Mouse (Mus musculus) lung, adult 2 months (tissue): Measurements from ENCODE around the gene Gkn3.

Experiments used
- CTCF ChIP-seq: fragments of 200-500 bp; IDR thresholded peaks from 2 replicates; pipeline ENCODE4 v1.5.1; 2011; ENCODE audit warnings: mild to moderate bottlenecking, low read length, control low read depth; ENCODE audit not compliant: insufficient read depth
- POLR2A ChIP-seq: fragments of 200-500 bp; IDR thresholded peaks from 2 replicates; pipeline ENCODE4 v1.6.1; 2011; ENCODE audit warnings: low read depth, mild to moderate bottlenecking, control low read depth, low read length, borderline replicate concordance; ENCODE audit errors: extremely low read depth

GRCm38 (mm10) chr6:87436745-87437144, 48.0 kb upstream of the Gkn3 start:
- TF ChIP-seq CTCF (no peak), POLR2A (no peak)
